Mouse (Mus musculus): ENCODE results near the gene Ntmt1.

The Ntmt1 gene

DNA sequence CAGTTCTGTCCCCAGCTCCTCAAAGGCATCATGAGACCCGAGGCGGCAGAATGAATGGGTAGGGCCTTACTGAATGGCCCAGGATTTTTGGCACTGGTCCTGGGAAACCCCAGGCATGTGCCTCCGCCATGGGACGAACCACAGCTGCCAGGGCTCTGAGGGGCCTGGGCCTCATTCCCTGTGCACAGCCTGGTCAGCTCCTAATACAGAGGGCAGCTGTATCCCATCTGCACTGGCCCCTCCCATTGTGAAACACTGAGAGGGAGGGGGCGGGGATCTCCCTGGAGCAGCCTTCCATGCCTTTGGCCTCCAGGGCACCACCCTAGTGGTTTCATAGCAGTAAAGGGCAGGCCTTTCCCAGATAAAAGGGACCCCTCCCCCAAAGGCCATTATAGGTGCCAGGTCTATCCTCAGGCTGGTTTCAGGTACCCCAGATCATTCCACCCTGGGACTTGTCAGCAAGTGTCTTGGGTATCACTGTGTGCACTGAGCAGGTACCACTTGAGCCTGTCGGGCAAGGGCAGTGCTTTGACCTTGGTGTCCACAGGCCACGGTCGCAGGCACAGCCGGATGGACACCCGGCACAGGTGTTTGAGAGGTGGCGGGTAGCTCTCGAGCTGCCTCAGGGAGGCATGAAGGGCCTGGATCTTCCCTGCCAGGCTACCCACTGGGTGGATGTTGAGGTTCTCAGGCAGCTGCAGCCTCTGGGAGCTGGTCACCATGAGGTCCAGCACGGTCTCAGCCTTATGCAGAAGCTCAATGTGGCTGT is 15.9 kb downstream of the Ntmt1 start:
- DNase-seq (ENCODE audit: low read depth, low spot score): no peak

DNA sequence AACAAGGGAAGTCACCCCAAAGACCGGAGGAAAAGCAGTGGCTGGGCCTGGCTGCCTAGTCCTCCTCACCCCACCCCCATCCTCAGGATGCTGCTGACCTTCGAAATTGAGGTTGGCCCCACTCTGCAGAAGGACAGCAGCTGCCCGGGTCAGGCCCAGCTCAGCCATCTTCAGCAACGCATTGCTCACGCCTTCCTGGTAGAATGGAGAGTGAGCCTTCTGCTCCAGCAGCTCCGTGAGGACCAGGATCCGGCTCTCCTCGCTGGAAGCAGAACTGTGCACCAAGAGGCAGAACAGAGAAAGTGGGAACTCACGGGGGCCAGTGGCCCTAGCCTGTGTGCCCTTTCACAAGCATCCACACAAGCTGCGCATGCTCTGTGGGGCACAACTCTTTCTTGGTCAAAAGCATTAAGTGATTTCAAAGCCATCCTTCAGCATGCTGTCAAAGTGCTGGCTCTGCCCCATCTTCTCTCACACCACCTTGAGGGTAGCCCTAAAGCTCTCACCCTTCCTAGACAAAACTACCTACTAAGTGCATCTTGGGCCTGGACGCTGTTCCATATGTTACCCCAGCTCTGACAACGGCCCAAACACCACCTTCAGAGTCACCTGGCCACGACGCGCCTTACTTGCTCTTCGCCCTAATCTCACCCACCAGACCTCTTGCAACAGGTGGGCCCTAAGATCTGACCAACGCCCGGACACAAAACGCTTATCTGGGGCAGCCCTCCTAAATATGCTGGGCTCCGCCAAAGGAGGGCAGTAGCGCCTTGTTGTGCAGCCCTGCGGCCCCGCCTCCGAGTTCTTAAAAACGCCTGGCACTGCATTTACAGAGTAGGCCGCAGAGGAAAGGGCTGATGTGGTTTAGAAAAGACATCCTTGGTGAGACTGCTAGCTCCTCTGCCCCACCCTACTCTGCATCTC is 19.5 kb downstream of the Ntmt1 start:
- DNase-seq (ENCODE audit: low read depth, low spot score): peak; percentile 74

DNA sequence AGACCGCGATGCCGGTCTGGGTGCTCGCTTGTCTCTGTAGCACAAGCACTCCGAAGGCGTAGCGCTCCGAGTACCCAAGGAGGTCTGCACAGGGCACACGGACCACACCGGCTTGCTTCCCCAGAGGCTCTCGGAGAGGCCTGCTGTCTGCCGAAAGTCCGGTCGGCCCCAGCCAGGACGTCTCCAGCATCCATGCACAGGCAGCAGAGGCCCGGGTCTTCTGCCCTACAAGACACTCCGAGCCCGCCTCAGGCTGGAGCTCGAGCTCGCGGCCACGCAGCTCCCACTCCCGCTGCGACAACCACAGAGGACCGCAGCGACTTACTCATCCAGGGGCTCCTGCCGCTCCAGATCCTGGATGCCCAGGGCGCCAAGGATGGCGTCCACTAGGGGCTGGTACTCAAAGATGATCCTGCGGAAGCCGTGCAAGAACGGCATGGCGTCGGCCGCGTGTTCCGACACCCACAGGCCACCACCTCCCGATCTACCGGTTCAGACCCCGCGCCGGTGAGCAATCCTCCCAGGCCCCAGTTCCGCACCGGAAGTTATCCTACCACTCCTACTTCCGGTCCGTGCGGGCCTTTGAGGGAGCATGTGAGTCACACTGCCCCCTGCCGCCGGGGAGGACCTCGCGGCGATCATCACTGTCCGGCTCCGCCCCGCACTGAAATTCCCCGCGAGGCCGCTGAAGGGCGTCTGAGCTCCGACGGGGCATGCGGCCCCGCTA is 20.3 kb downstream of the Ntmt1 start:
- peak; percentile 98 for DNase-seq (ENCODE audit: low read depth, low spot score)

DNA sequence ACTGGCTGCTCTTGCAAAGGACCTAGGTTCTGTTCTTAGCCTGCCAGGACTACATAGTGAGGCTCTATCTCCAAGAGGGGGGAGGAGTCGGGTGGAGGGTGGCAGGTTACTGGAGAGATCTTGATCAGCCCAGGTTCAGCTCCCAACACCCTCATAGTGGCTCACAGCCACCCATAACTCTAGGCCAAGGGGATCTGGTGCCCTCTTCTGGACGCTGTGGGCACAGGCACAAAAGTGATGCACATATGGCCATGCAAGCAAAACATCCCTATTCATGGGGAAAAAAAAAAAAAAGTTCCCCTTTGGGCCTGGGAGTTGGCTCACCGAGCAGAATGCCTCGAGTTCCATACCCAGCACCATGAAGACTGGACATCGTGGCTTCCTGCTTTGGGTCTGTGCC is 21.7 kb downstream of the Ntmt1 start:
- DNase-seq (ENCODE audit: low read depth, low spot score): peak; percentile 75

DNA sequence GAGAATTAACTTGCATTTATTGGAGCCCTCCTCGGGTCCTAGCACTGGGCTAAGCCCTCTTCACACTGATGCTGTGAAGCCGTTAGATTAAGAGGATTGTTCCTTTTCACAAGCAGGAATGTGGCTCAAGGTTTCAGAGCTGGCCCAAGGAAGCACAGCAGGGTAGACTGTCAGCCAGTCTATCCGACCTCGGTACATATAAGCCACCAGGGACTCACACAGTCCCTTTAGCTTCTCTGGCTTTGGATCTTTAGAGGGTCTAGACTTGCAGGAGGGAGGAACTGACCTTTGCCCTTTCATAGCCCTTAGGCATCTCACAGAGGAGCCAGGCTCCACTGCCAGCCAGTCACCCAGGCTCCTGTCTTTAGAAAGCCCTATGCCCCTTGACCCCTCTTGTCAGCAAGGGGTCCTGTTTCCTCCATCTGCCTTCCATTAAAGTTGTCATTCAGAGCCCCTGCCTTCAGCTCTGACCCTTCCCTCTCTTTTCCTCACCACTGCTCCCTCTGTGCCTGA is 22.7 kb downstream of the Ntmt1 start, which contains the start of gene Asb6:
TSS of gene Asb6 (minus strand) at position 51 of the 513 bp plus-strand sequence.
- DNase-seq (ENCODE audit: low read depth, low spot score): no peak

DNA sequence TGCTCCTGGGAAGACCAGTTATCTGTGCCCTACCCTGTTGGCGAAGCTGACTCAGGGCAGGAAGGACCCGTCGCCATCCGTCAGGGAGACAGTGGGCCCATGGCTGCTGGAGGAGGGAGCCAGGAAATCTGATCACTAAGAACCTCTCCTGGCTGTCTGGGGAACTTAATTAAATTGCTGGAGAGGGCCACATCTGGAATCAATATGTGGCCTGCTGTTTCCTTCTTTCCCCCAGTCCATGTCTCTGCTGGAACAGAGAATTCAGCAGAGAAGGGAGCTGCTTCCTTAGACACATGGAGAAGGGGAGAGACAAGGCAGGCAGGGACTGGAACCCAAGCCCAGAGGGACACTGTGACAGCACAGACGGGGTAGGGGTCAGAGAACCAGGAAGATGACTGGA is 26.0 kb downstream of the Ntmt1 start:
- DNase-seq (ENCODE audit: low read depth, low spot score): no peak

DNA sequence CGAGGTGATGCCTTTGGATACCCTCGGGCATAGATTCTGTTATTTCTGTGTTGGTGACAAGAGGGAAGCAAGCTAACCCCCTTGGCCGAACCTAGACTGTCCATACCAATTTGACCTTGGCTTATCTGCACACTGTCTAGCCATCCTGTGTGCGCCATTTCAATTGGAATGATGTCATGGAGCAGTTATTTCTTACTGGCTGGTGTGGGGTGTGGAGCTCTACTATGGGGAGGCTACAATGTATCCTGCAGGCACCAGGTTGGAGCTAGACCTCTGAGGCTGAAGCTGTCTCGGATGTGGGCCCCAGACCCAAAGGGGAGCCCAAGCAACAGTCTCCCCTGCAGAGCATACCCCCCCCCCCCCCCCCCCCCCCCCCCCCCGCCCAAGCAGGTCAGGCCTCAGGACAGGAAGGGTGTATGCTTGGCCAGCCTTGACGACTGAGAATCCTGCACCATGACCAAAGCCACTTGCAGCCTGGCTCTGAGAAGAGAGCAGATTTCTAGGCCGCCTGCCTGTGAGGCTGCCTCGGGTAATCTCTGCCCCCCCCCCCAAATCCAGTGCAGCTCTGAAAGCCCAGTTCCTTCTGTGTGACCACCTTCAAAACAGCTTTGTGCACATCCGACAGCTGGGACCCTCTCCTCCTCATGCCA is 26.9 kb downstream of the Ntmt1 start, which contains the start of gene Prrx2:
TSS of gene Prrx2 (plus strand) at position 600 of the 650 bp plus-strand sequence.
- DNase-seq (ENCODE audit: low read depth, low spot score): no peak

DNA sequence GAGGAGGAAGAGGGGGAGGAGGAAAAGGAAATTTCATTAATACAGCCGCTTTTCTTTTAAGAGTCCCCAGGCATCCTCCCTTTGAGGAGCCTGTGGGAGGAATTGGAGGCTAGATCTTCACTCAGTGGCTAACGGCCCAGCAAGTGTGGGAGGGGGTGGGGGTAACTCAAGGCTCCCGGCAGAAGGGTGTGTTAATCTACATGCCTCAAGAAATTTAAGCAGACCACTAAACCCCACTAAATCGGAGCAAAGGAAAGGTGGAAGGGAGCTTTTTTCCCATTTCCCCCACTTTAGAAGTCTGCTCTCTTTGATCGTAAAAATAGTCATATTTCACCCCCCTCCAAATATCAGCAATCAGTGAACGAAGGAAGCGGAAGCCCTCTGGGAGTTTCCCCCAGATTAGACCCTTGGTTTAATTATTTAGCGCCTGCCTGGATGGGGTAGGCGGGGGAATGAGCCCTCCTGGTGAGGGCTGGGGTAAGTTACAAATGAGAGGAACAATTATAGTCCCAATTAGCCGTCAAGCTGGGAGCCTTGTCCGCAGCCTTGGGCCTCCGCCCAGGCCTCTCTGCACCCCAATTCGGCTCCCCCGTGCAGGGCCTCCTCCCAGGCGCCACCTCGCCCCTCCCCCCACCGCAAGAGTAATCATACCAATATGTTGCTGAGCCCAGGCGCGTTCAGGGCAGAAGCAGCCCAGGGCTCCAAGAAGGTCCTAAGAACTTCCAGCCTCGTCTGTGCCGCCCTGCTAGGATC is 28.8 kb downstream of the Ntmt1 start:
- no peak for DNase-seq (ENCODE audit: low read depth, low spot score)

DNA sequence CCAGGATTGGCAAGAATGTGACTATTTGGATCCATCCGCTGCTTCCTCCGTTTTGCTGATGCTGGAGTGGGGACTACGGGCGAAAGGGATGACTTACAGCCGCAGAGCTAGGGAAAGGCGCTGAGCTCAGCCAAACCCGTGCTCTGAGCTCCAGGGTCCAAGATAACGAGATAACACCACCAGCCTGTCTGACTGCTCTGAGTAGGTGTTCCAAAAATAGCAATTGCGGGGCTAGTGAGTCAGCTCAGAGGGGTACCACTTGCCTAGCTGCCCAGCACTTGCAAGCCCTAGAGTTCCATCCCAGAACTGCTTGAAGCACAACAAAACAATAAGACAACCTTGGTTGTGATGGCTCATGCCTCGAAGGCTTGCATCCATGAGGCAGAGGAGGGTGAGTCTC is 35.0 kb downstream of the Ntmt1 start:
- no peak for DNase-seq (ENCODE audit: low read depth, low spot score)

DNA sequence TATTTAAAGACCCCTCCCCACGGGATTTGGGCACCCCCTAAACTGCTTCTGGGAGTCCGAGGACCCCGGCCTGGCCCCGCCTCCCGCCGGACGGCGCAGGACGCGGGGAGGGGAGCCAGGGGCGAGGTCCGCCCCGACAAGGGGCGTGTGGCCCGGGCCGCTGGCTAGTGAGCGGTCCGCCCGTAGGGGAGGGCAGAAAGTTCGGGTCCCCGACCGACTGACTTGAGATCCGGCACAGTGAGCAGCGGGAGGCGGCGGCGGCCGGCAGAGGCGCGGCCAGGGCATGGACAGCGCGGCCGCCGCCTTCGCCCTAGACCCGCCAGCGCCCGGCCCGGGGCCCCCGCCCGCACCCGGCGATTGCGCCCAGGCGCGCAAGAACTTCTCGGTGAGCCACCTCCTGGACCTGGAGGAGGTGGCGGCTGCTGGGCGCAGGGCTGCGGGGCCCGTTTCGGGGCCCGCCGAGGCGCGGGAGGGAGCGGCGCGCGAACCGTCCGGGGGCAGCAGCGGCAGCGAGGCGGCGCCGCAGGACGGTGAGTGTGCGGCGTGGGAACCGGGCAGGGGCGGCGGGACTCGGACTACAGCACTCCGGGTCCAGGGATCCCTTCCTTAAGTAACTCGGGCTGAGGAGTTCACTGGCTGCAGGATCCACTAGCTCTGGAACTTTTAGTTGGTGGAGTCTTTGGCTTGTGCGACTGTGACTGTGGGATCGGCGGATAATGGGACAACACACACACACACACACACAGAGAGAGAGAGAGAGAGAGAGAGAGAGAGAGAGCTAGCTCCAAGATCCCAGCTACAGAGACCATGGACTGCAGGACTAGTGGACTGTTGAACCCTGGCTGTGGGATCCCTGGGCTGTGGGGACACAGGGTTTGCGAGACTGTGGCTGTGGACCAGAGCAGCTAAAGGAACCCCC is 37.8 kb downstream of the Ntmt1 start:
- no peak for DNase-seq (ENCODE audit: low read depth, low spot score)

DNA sequence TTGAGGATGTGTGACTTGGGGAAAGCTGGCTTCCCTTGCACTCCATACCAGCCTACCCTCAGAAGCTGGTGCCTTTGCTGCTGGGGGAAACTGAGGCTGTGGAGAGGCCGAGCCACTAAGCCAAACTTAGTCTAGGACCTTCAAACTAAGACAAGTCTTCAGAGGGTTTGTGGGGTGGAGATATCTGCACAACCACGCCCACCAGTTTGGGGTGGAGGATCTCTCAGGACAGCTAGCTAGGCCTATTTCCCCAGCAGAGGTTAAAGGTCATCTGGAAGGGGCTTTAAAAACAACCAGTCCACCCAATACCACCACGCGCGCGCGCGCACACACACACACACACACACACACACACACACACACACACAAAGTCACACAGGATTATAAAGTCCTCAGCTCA is 38.6 kb downstream of the Ntmt1 start:
- no peak for DNase-seq (ENCODE audit: low read depth, low spot score)

DNA sequence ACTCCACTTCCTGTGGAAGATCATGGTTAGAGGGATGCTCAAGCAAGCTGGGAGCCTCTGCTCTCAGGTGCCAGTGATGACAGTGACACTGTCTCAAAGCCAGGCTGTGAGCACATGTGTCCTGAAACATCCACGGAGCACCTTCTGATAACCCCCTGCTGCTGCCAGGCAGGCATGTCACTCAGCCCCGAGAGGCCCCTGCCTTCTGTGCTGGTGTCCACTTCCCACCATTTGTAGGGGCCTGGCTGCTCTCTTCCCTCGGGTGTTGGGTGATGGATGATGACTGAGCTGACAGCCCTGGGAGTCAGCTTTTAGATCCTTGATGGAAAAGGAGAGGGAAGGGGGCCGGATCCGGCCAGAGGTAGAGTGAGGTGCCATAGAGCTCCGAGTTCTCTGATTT is 39.1 kb downstream of the Ntmt1 start:
- no peak for DNase-seq (ENCODE audit: low read depth, low spot score)

DNA sequence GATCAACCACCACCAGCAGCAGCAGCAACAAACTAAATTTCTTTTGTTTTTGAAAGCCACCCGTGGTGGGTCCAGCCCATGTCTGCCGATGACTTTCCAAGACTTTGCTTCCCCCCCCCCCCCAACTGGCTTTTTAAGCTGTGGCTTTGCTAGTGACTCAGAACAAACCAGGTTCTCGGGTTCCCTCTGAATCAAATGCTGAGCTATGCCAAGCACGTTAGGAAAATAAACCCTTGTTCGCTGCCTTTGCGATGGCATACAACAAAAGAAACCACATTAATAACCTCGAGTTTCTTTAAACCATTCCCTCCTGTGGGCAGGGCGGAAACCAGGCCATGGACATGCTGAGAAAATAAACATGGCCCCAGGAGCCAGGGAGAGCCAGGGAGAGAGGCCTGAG is 40.6 kb downstream of the Ntmt1 start:
- no peak for DNase-seq (ENCODE audit: low read depth, low spot score)

DNA sequence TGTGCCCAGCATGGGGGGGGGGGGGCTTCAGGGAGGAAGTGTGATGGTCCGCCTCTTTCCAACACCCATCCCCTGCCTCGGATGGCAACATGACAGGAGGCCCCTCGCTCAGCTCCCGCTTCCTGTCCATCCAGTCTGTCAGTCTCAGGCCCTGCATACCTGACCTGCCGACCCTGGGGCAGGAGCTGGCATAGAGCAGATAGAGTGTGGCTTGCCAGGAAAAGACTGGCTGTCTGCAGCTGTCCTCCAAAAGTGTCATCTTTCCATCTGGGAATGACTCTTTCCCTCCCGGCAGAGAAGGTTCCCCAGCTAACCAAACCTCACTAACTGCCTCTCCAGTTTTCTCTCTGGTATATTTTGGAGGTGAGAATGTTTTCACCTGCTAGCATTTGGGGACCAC is 43.0 kb downstream of the Ntmt1 start:
- no peak for DNase-seq (ENCODE audit: low read depth, low spot score)

DNA sequence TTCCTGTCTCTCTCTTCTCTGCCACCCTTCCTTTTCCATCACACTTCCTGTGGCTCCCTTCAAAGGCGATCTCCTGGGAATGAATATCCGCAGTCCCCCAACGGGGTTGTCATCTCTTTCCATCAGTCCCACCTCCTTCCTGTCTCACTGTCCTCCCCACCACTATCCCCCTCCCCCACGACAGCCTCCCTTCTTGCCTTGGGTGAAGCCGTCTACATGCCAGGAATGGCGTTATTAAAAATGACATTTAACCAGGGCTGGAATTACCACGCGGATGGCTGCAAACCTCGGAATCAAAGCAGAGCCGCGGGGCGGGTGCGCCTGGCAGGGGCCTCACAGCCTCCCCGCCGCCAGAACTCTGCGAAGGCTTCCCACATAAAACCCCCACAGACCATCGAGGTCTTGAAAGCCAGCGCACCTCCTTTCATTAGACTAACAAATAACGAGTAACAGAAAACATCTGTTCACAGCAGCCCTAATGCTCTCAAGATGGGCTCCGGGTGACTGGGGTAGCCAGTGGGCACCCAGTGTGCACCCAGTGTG is 45.2 kb downstream of the Ntmt1 start:
- DNase-seq (ENCODE audit: low read depth, low spot score): no peak

DNA sequence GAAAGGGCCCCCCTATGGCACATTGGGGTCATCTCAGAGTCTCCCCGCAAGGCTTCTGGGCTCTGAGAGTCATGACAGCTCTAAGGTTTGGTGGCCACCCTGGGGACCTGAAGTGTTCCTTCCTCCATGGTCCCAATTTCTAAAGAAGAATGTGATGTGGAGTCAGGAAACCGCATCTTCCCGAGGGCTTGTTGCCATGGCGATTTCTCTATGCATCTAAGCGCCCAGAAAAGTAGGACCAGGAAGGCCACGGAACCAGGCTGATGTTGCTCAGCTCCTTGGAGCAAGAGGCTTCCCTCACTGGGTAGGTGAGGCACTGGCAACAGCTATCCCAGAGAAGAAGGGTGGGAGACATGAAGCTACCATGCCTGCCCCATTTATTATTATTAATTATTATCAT is 49.5 kb downstream of the Ntmt1 start:
- no peak for DNase-seq (ENCODE audit: low read depth, low spot score)

DNA sequence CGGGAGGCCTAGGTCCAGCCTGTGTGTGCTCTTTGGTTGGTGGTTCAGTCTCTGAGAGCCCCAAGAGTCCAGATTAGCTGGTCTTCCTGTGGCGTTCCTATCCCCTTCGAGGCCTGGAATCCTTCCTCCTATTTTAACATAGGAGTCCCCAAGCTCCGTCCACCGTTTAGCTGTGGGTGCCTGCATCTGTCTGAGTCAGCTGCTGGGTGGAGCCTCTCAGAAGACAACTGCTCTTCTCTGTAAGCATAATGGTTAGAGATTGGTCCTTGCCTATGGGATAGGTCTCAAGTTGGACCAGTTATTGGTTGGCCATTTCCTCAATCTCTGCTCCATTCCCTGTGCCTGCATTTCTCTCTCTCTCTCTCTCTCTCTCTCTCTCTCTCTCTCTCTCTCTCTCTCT is 52.2 kb downstream of the Ntmt1 start:
- DNase-seq (ENCODE audit: low read depth, low spot score): no peak

DNA sequence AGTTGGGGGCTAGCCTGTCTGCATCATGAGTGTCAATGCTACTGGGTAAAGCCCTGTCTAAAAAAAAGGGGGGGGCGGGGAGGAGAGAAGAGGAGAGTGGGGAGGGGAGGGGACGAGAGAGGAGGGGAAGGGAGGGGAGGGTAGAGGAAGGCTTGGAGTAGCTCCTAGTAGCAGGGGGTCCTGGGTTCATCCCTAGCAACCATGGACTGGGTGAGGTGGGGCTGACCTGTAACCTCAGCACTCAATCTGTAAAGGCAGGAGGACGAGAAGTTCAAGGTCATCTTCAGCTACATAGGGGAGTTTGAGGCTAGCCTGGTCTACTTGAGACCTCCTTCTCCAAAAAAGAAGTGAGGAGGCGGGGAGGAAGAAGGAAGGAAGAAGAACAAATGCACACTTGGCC is 54.5 kb downstream of the Ntmt1 start:
- DNase-seq (ENCODE audit: low read depth, low spot score): no peak

DNA sequence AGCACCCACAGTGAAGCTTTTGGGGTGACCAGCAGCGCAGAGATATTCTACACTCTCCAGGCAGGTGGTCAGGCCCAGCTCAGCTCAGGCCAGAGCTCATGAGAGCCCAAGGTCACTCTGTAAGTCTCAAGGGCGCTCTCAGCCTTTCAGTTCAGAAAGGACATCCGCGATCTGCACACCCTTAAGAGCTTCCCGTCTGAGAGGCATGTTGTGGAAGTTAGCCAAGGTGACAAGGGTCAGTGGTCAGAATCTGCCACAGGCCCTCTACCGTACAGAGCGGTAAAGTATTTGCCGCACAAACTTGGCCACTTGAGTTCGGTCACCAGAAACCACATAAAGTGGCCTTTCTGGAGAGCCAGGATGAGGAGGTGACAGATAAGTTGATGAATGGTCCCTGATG is 55.9 kb downstream of the Ntmt1 start:
- DNase-seq (ENCODE audit: low read depth, low spot score): no peak

All from CD4-positive, CD25-positive, alpha-beta regulatory T cell, adult 2 months (primary cell).